Mouse (Mus musculus): ENCODE results near the gene Caln1. TPM values are rescaled to one million over a fixed set of nuclear protein-coding genes. Genes with fewer than 3 reads are reported as not detected.

Gene Caln1
- total and polyA plus RNA-seq, 3 experiments: not detected

DNA sequence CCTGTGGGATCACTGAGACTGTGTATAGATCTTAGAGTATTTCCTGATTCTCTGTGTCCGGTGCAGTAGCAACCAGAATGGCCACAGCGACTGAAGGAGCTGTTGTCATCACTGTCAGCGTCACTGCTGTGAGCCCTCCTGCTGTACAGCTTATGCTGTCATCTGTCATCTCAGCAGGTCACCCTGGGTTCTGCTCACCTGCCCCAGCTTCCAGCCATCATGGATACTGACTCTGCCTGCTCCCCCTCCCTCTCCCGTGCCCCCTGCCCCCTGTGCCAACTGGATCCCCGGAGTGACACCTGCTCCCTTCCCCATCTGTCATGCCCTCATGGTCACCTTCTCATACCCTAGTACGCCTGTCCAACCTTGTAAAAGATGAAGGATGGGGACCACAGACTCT, 332.5 kb downstream of the Caln1 start:
- no peak overlapping the region for H3K4me3 ChIP-seq (ENCODE audit: control insufficient read depth in 1 of 2, insufficient read depth in 1 of 2, low read depth in 2 of 2, low read length in 2 of 2)
- H3K9ac ChIP-seq (ENCODE audit: control insufficient read depth, low read depth, low read length, poor library complexity, severe bottlenecking): no peak overlapping the region
- H3K79me2 ChIP-seq (ENCODE audit: control insufficient read depth, insufficient read depth, low read length, poor library complexity): no peaks in the 10 kb centered on the region
- no peaks in the 10 kb centered on the region for H3K36me3 ChIP-seq (ENCODE audit: control insufficient read depth in 1 of 2, insufficient read depth in 2 of 2, low read length in 2 of 2)
- no peaks in the 10 kb centered on the region for H3K27me3 ChIP-seq (ENCODE audit: control insufficient read depth in 1 of 2, insufficient read depth in 2 of 2, low read length in 2 of 2)
- H3K27ac ChIP-seq (ENCODE audit: control insufficient read depth, low read depth, low read length): no peak overlapping the region
- TF ChIP-seq MEF2A (IDR thresholded peaks at IDR 0.05; ENCODE audit: extremely low read depth, insufficient replicate concordance, low read depth, low read length, poor library complexity, severe bottlenecking): no peak
- TF ChIP-seq HCFC1 (IDR thresholded peaks at IDR 0.05; ENCODE audit: low read depth, low read length): no peak
- TF ChIP-seq POLR2AphosphoS5 (IDR thresholded peaks at IDR 0.05; ENCODE audit: borderline replicate concordance, low read depth, low read length): no peak
- no peak for TF ChIP-seq NELFE (IDR thresholded peaks at IDR 0.05; ENCODE audit: low read depth, low read length)
- H3K9me3 ChIP-seq (replicated peaks; ENCODE audit: insufficient read depth, low read length): no peaks in the 10 kb centered on the region
- no peaks in the 10 kb centered on the region for H3K4me1 ChIP-seq (ENCODE audit: control insufficient read depth in 1 of 2, insufficient read depth in 2 of 2, low read length in 2 of 2)
- no peak for DNase-seq (ENCODE audit: low read depth, low spot score)

DNA sequence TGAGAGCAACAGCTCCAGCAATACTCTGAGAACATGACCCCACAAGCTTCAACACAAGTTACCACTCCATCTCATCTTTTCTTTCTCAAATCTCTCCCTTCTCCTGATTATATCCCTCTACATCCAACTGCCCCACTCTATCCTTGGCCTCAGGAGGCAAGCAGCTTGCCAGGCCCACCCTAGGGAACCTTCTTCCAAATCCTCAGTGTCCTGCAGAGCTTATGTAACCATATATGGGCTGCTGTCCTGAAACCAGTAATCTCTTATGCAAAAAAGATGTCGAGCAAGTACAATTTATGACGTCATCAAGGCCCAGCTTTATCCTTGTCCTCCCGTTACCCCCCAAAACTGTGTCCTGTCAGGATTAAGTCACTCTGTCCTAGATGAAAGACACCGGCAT, 333.1 kb downstream of the Caln1 start:
- no peak for DNase-seq (ENCODE audit: low read depth, low spot score)
- Histone ChIP-seq H3K79me2 (ENCODE audit: control insufficient read depth, insufficient read depth, low read length, poor library complexity) (no peaks in the 10 kb centered on the region), H3K9me3 (replicated peaks; ENCODE audit: insufficient read depth, low read length) (no peaks in the 10 kb centered on the region), H3K4me3 (ENCODE audit: control insufficient read depth in 1 of 2, insufficient read depth in 1 of 2, low read depth in 2 of 2, low read length in 2 of 2) (no peak overlapping the region), H3K36me3 (ENCODE audit: control insufficient read depth in 1 of 2, insufficient read depth in 2 of 2, low read length in 2 of 2) (no peaks in the 10 kb centered on the region), H3K4me1 (ENCODE audit: control insufficient read depth in 1 of 2, insufficient read depth in 2 of 2, low read length in 2 of 2) (no peaks in the 10 kb centered on the region), H3K27ac (ENCODE audit: control insufficient read depth, low read depth, low read length) (no peak overlapping the region), H3K27me3 (ENCODE audit: control insufficient read depth in 1 of 2, insufficient read depth in 2 of 2, low read length in 2 of 2) (no peaks in the 10 kb centered on the region), H3K9ac (ENCODE audit: control insufficient read depth, low read depth, low read length, poor library complexity, severe bottlenecking) (no peak overlapping the region)
- TF ChIP-seq E2F4 (IDR thresholded peaks at IDR 0.05; ENCODE audit: borderline replicate concordance, low read depth, low read length) (no peak), ZNF384 (IDR thresholded peaks at IDR 0.05; ENCODE audit: low read depth, low read length) (no peak), SIN3A (IDR thresholded peaks at IDR 0.05; ENCODE audit: low read length) (no peak), MAFK (IDR thresholded peaks at IDR 0.05; ENCODE audit: borderline replicate concordance, low read depth, low read length) (no peak), CHD2 (IDR thresholded peaks at IDR 0.05; ENCODE audit: low read length) (no peak), ZKSCAN1 (IDR thresholded peaks at IDR 0.05; ENCODE audit: low read depth, low read length) (no peak), UBTF (IDR thresholded peaks at IDR 0.05; ENCODE audit: borderline replicate concordance, insufficient read depth, low read depth, low read length) (no peak), MAZ (IDR thresholded peaks at IDR 0.05; ENCODE audit: low read depth, low read length) (no peak), SMC3 (IDR thresholded peaks at IDR 0.05; ENCODE audit: low read depth, low read length) (no peak), NRF1 (IDR thresholded peaks at IDR 0.05; ENCODE audit: insufficient read depth, low read depth, low read length, poor library complexity, severe bottlenecking) (no peak), MXI1 (IDR thresholded peaks at IDR 0.05; ENCODE audit: low read depth, low read length) (no peak), ETS1 (IDR thresholded peaks at IDR 0.05; ENCODE audit: low read depth, low read length) (no peak), MEF2A (IDR thresholded peaks at IDR 0.05; ENCODE audit: extremely low read depth, insufficient replicate concordance, low read depth, low read length, poor library complexity, severe bottlenecking) (no peak)
